Mouse (Mus musculus) heart, postnatal 0 days (tissue): ENCODE data around the gene Fcrl6.

Source experiments
- CTCF ChIP-seq: IDR thresholded peaks from 2 replicates; pipeline ENCODE4 v1.5.1; 2016; ENCODE audit warnings: antibody characterized with exemption, control low read depth, low read depth
- EP300 ChIP-seq: IDR thresholded peaks from 2 replicates; pipeline ENCODE4 v1.6.1; 2016; ENCODE audit warnings: antibody characterized with exemption, low read depth

DNA sequence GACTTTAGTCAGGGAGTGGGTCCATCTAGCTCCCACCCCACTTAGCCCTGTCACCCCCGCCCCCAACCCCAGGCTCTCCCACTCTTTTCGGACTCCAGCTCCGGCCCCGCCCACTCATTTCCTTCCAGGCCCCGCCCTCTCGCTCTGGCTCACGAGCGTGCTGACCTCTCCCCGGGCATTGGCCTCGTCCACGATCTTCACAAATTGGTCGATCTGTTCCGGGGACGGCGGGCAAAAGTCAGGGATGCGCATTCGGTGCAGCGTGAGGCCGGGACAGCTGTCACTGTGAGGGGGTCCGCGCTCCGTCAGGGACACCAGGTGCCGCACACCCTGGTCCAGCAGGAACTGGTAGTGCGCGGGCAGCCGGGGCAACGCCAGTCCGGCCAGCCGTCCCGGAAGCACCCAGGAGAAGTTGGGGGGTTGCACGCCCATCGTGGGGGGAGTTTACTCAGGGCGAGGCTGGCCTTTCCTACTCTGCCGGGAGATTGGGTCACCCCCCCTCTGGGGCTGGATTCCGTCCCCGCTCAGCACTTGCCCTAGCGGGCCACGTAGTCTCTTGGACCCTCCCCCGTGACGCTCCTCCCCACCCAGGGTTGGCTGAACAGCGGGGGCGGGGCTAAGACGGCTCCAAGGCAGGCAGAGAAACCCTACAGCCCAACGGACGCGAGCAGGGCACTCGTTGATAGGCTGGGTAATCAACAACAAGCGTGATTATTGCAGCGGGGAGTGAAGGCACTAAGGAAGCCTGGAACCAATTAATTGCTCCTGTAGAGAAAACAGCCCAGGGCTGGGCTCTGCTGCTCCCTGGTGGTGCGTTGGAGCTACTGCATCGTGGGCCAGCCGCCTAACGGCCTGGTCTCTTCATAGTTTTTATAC lies 30.3 kb upstream of the Fcrl6 start, which contains the start of gene Dusp23:
- peak; percentile 91 for TF ChIP-seq CTCF
- peak; percentile 61; the same call in 1 of the 2 replicates for TF ChIP-seq EP300
